Mouse (Mus musculus) limb, embryonic 13.5 days (tissue): ENCODE measurements at regions not wholly inside any gene's neighbourhood (a gene's known extent, or its start where the extent isn't known, plus 50 kb on each side); places are given as distances from the start of the nearest gene placed in this dataset.

ENCODE experiments used
- ATAC-seq: fragments of 200-750 bp; cut with Nextera tagmentation; 2 replicates; pipeline ENCODE4 v1.8.0; 2017; ENCODE audit warnings: low read depth, moderate number of reproducible peaks, moderate TSS enrichment; ENCODE audit not compliant: low FRiP score
- H3K27ac ChIP-seq: fragments of 300-500 bp; sonication (generic); 2 replicates; pipeline ENCODE4 v1.5.1; 2015; ENCODE audit warnings: inconsistent platforms, mild to moderate bottlenecking, moderate library complexity
- H3K27me3 ChIP-seq: fragments of 300-500 bp; sonication (generic); 2 replicates; pipeline ENCODE4 v1.6.1; 2015; ENCODE audit warnings: mild to moderate bottlenecking, inconsistent platforms
- H3K36me3 ChIP-seq: fragments of 300-500 bp; sonication (generic); 2 replicates; pipeline ENCODE4 v1.6.1; 2015; ENCODE audit warnings: inconsistent platforms, mild to moderate bottlenecking, moderate library complexity
- H3K4me1 ChIP-seq: fragments of 300-500 bp; sonication (generic); 2 replicates; pipeline ENCODE4 v1.6.1; 2015; ENCODE audit warnings: inconsistent platforms
- H3K4me2 ChIP-seq: fragments of 300-500 bp; sonication (generic); replicated peaks from 2 replicates; pipeline ENCODE4 v1.6.1; 2015; ENCODE audit warnings: inconsistent platforms, mild to moderate bottlenecking, moderate library complexity
- H3K4me3 ChIP-seq: fragments of 300-500 bp; sonication (generic); 2 replicates; pipeline ENCODE4 v1.5.1; 2015; ENCODE audit warnings: moderate library complexity, mild to moderate bottlenecking, inconsistent platforms
- H3K9ac ChIP-seq: fragments of 300-500 bp; sonication (generic); 2 replicates; pipeline ENCODE4 v1.6.1; 2015; ENCODE audit warnings: mild to moderate bottlenecking, inconsistent platforms
- H3K9me3 ChIP-seq: fragments of 300-500 bp; sonication (generic); 2 replicates; pipeline ENCODE4 v1.6.1; 2016; ENCODE audit warnings: inconsistent platforms
- WGBS: fragments of 180-500 bp; shearing (Covaris S2); methylation state at CpG from one replicate; pipeline ENCODE4 v1.1.7; 2015; 5-methylcytosine and 5-hydroxymethylcytosine counted together

GRCm38 (mm10) chr5:132774141-132774680 is 231.1 kb upstream of the Auts2 start:
- Histone ChIP-seq H3K9ac (no peak overlapping the region), H3K4me1 (no peaks in the 10 kb centered on the region), H3K27ac (no peak overlapping the region), H3K27me3 (no peaks in the 10 kb centered on the region), H3K36me3 (no peaks in the 10 kb centered on the region), H3K4me3 (no peak overlapping the region), H3K9me3 (no peaks in the 10 kb centered on the region), H3K4me2 (no peak overlapping the region)
- 71% methylated on average over 1 of the region's 1 CpGs for WGBS
- ATAC-seq: no peak

- Histone ChIP-seq H3K36me3 (no peaks in the 10 kb centered on the region), H3K27ac (no peak overlapping the region), H3K4me2 (no peak overlapping the region), H3K27me3 (no peaks in the 10 kb centered on the region), H3K9me3 (no peaks in the 10 kb centered on the region), H3K4me3 (no peak overlapping the region), H3K4me1 (peaks cover 5% of the 10 kb centered on the region; the same call in 1 of the 2 replicates), H3K9ac (no peak overlapping the region)
- 57% methylated on average over 4 of the region's 4 CpGs for WGBS
- no peak for ATAC-seq
Measured at GRCm38 (mm10) chr5:132760396-132760795, 217.3 kb upstream of the Auts2 start.

DNA sequence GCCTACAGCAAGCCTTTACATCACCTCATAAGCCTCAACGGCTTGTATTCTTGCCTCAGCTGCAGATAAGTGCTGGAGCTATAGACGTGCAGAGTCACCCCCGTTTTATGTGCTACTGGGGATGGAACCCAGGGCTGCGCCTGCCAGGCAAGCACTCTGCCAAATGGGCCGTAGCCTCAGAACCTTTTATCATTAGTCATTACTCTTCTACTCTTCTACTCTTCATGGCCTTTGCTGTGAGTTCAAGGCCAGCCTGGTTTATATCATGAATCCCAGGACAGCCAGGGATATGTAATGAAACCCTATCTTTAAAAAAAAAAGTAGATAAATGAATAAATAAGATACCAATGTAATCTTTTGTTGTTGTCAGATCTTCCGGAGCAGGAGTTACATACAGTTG is 216.6 kb upstream of the Auts2 start:
- no peak overlapping the region for H3K9ac ChIP-seq
- H3K36me3 ChIP-seq: no peaks in the 10 kb centered on the region
- H3K4me2 ChIP-seq: no peak overlapping the region
- no peak overlapping the region for H3K27ac ChIP-seq
- H3K4me3 ChIP-seq: no peak overlapping the region
- no peaks in the 10 kb centered on the region for H3K9me3 ChIP-seq
- H3K4me1 ChIP-seq: peaks cover 5% of the 10 kb centered on the region; the same call in 1 of the 2 replicates
- 66% methylated on average over 6 of the region's 6 CpGs for WGBS
- H3K27me3 ChIP-seq: no peaks in the 10 kb centered on the region
- ATAC-seq: no peak

DNA sequence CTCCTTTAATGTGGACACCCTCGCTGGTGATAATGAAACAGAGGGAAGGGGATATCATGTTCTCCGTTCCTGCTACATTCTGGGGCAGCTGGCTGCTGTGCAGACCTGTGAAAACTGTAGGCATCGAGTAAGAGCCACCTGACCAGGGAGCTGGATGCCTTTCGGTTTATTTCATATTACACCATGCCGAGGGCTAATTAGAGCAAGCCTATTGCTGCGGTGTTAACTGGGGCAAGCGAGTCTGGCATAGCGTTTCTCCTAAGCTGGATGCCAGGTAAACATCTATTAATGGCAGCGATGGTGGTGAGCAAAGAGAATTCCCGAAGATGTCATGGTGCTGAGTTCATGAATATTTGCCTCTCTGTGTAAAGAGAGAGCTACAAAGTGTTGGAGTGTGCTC is 215.8 kb upstream of the Auts2 start:
- ATAC-seq: no peak

DNA sequence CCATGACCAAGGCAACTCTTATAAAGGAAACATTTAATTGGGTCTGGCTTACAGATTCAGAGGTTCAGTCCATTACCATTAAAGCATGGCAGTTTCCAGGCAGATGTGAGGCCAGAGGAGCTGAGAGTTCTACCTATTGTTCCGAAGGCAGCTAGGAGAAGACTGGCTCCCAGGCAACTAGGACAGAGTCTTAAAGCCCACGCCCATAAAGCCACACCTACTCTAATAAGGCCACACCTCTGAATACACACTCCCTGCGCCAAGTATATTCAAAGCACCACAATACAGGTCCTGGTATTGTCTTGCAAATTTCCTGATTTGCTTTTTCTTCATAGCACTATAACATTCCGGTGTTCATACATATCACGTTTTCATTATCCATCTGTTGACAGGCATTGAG is 194.8 kb upstream of the Auts2 start:
- no peaks in the 10 kb centered on the region for H3K9me3 ChIP-seq
- 85% methylated on average over 5 of the region's 5 CpGs for WGBS
- no peak overlapping the region for H3K9ac ChIP-seq
- no peak overlapping the region for H3K4me3 ChIP-seq
- H3K36me3 ChIP-seq: no peaks in the 10 kb centered on the region
- no peaks in the 10 kb centered on the region for H3K27me3 ChIP-seq
- no peak overlapping the region for H3K27ac ChIP-seq
- no peak for ATAC-seq
- H3K4me2 ChIP-seq: no peak overlapping the region
- no peaks in the 10 kb centered on the region for H3K4me1 ChIP-seq

More for the DNA sequence above, 215.8 kb upstream of the Auts2 start:
- no peaks in the 10 kb centered on the region for H3K36me3 ChIP-seq
- no peak overlapping the region for H3K27ac ChIP-seq
- H3K4me3 ChIP-seq: no peak overlapping the region
- no peaks in the 10 kb centered on the region for H3K9me3 ChIP-seq
- peaks cover 5% of the 10 kb centered on the region; the same call in 1 of the 2 replicates for H3K4me1 ChIP-seq
- no peak overlapping the region for H3K9ac ChIP-seq
- H3K4me2 ChIP-seq: 0 out of 2 replicates have a peak overlapping the region, but pooled peaks have one; percentile 2
- 58% methylated on average over 10 of the region's 10 CpGs for WGBS
- no peaks in the 10 kb centered on the region for H3K27me3 ChIP-seq

DNA sequence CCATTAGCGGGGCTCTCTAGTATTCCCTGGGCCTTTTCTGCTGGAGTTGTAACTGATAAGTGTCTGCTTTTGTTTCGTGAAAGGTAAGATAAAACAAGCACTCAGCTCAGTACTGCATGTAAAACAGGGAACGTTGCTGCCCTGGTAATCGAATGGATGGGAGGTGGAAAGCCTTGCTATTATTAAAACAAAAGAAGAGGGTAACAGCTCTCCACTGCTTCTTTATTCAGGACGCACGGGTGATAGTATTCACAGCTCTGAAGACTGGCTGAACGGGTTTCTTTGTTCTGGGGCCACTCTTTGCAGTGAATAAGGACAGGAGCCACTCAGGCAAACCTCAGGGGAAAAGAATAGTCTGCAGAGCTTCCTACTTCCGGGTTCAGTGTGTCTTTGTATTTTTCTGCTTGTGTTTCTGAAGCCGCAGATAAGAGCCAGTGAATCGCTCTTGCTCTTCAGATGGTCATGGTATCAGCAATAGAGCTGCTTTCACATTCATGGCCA is 185.6 kb upstream of the Auts2 start:
- Histone ChIP-seq H3K27me3 (no peaks in the 10 kb centered on the region), H3K4me1 (no peaks in the 10 kb centered on the region), H3K4me2 (no peak overlapping the region), H3K9ac (no peak overlapping the region), H3K9me3 (no peaks in the 10 kb centered on the region), H3K36me3 (no peaks in the 10 kb centered on the region), H3K4me3 (no peak overlapping the region), H3K27ac (no peak overlapping the region)
- ATAC-seq: no peak
- WGBS: 60% methylated on average over 10 of the region's 10 CpGs

DNA sequence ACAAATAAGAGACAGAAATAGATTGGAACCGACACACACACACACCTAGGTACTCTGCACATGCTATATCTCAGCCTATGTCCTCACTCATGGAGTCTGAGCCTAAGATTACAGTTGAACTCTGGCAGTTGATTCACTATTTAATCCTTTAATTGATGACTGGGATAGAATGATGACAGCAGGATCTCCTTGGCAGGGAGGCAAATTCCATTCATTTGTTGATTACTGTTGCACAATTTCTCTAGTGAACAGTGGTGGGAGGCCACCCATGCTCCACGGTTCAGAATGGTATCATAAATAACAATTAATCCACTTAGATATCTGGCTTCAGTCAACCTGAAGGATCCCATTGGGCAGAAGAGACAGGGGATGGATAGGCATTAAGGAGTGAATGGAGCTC is 181.3 kb upstream of the Auts2 start:
- no peaks in the 10 kb centered on the region for H3K4me1 ChIP-seq
- H3K36me3 ChIP-seq: no peaks in the 10 kb centered on the region
- 0 out of 2 replicates have a peak, but pooled peaks cover 4% of the 10 kb centered on the region for H3K27me3 ChIP-seq
- no peak overlapping the region for H3K4me3 ChIP-seq
- H3K27ac ChIP-seq: no peak overlapping the region
- H3K9ac ChIP-seq: no peak overlapping the region
- no peaks in the 10 kb centered on the region for H3K9me3 ChIP-seq
- no peak overlapping the region for H3K4me2 ChIP-seq
- ATAC-seq: no peak
- WGBS: 80% methylated on average over 2 of the region's 2 CpGs

DNA sequence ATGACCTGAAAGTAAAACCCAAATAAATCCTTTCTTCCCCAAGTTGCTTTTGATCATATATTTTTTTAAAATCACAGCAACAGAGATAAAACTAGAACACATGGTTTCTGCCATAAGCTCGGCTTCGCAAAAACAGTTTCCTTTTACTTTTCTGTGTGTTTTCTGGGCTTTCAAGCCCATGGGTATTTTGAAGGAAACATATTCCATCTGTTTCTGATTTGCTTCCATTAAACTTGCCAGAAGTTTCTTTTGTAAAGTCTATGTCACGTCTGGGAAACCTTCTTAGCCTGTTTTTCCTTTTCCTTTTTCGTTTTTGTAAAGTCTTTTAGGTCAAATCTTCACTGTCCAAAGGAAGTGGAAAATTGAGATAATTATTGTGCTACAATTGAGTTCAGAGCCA is 167.2 kb upstream of the Auts2 start:
- WGBS: 16% methylated on average over 4 of the region's 4 CpGs
- ATAC-seq: no peak
- Histone ChIP-seq H3K9ac (no peak overlapping the region), H3K4me2 (no peak overlapping the region), H3K27me3 (no peaks in the 10 kb centered on the region), H3K9me3 (peaks cover 5% of the 10 kb centered on the region; the same call in 1 of the 2 replicates), H3K27ac (0 out of 2 replicates have a peak overlapping the region, but pooled peaks have one; percentile 11), H3K4me3 (no peak overlapping the region), H3K36me3 (no peaks in the 10 kb centered on the region), H3K4me1 (no peaks in the 10 kb centered on the region)

DNA sequence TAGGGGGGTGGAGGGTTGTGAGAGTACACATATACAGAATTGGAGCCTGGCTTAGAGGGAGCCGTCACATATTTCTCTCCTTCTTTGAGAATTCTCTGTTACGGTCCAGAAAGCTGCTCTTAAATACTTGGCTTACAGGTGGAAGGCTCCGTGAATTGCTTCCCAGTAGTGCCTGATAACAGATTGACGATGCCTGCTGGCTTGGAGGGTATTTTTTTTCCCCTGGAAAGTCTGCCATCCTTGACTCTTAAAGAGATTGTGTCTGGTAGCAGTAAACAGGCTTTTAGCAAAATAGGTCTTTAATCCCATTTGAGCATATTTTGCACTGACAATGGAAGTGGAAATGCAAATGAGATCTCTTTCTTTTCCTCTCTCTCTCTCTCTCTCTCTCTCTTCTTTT is 164.4 kb upstream of the Auts2 start:
- Histone ChIP-seq H3K4me1 (0 out of 2 replicates have a peak, but pooled peaks cover 4% of the 10 kb centered on the region), H3K4me3 (no peak overlapping the region), H3K4me2 (no peak overlapping the region), H3K27ac (no peak overlapping the region), H3K9me3 (peaks cover 5% of the 10 kb centered on the region; the same call in 1 of the 2 replicates), H3K9ac (no peak overlapping the region), H3K27me3 (no peaks in the 10 kb centered on the region), H3K36me3 (no peaks in the 10 kb centered on the region)
- ATAC-seq: no peak
- WGBS: 56% methylated on average over 4 of the region's 4 CpGs

DNA sequence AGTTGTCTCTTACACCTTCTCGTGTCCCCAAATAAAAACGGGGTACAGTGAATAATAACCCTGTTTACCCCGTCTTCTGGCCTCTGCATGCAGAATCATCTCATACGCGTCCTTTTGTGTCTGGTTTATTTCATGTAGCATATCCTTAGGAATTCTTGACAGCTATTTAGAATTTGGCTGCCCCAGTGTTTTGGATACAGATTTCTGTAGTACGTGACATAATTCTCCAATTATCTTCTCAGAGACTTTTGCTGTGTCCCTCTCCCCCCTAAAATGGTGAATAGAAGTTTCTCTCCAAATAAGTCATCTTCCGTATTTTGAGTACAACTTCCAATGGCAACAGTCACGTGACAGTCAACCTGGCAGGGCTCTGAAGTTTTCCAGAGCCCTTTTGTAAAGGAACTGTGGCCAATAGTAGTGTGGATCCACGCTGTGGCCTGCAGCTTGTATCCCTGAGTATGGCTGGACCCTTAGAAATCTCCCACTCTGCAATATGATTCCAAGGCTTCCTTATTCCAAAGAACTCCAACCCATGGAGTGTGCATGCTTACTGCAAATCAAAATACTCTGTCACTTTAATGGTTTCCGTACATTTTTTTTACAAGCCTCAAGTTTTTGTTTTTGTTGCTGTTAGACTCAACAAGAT is 160.4 kb upstream of the Auts2 start:
- Histone ChIP-seq H3K4me2 (no peak overlapping the region), H3K27me3 (no peaks in the 10 kb centered on the region), H3K4me3 (no peak overlapping the region), H3K9ac (no peak overlapping the region), H3K9me3 (no peaks in the 10 kb centered on the region), H3K27ac (no peak overlapping the region), H3K36me3 (no peaks in the 10 kb centered on the region), H3K4me1 (0 out of 2 replicates have a peak, but pooled peaks cover 5% of the 10 kb centered on the region)
- no peak for ATAC-seq
- WGBS: 76% methylated on average over 10 of the region's 10 CpGs

DNA sequence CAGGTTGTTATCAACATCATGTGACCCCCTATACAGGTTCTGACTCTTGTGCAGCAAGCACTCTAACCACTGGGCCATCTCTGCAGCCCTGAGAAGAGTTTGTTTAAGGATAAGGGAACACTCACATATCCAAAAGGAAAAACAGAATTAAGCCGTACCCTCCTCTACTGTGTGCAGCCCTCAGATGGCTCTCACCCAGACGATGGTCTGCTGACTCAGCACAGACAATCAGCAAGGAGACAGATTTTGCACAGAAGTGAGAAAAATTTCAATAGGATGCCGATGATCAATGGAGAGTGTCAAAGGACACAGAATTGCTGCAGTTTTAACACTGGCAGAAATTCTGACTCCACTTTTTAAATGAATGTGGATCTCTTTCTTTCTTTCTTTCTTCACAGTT is 159.4 kb upstream of the Auts2 start:
- H3K36me3 ChIP-seq: no peaks in the 10 kb centered on the region
- H3K27ac ChIP-seq: no peak overlapping the region
- no peaks in the 10 kb centered on the region for H3K9me3 ChIP-seq
- 0 out of 2 replicates have a peak, but pooled peaks cover 5% of the 10 kb centered on the region for H3K4me1 ChIP-seq
- no peaks in the 10 kb centered on the region for H3K27me3 ChIP-seq
- no peak overlapping the region for H3K9ac ChIP-seq
- no peak for ATAC-seq
- H3K4me2 ChIP-seq: no peak overlapping the region
- H3K4me3 ChIP-seq: no peak overlapping the region
- 66% methylated on average over 3 of the region's 3 CpGs for WGBS

GRCm38 (mm10) chr5:132690784-132691183 is 147.6 kb upstream of the Auts2 start:
- Histone ChIP-seq H3K27me3 (no peaks in the 10 kb centered on the region), H3K9ac (no peak overlapping the region), H3K4me2 (no peak overlapping the region), H3K4me1 (no peaks in the 10 kb centered on the region), H3K36me3 (no peaks in the 10 kb centered on the region), H3K9me3 (peaks cover 5% of the 10 kb centered on the region; the same call in 1 of the 2 replicates), H3K27ac (no peak overlapping the region), H3K4me3 (no peak overlapping the region)
- WGBS: 90% methylated on average over 10 of the region's 10 CpGs
- no peak for ATAC-seq
